Mouse (Mus musculus) left cerebral cortex, postnatal 10 days (tissue): ENCODE data around the gene Art2b. TPM values are rescaled to one million over a fixed set of nuclear protein-coding genes. Genes with fewer than 3 reads are reported as not detected.

ENCODE experiments used
- total RNA-seq, 2 experiments: library from RNA; stranded (reverse); gene quantifications; 2 replicates each; pipeline ENCODE4 v1.2.3; 2021

The Art2b gene
- total RNA-seq, 2 experiments from 2014 or later, result not detected

Other genes with a start within 250 kb of the Art2b start
- gene Arap1, start 237.5 kb downstream of the Art2b start, total RNA-seq, result 10 to 100 TPM; 16.1 to 17.8 TPM
- gene Gm45837, start 174.7 kb downstream of the Art2b start, total RNA-seq, result 1 to 10 TPM; 1.1 to 1.8 TPM
- 100 to 1,000 TPM; 294 to 295 TPM for gene Pde2a, start 163.9 kb downstream of the Art2b start, total RNA-seq
- gene Clpb, start 78.0 kb upstream of the Art2b start, total RNA-seq, result 10 to 100 TPM; 43.9 to 44.9 TPM
- not detected for gene Phox2a, start 232.7 kb upstream of the Art2b start, total RNA-seq